Mouse (Mus musculus): Measurements from ENCODE around the gene Pole.
A peak's percentile ranks its signal among the peaks of the same experiment; 100 is the strongest.

Pole gene

GRCm38 (mm10) chr5:110342648-110343284 lies 56.7 kb downstream of the Pole start, which contains the start of gene P2rx2:
TSS of gene P2rx2 (minus strand) at chr5:110343212.
- DNase-seq (ENCODE audit: low read depth in 2 of 2, low spot score in 2 of 2), result no peak

DNA sequence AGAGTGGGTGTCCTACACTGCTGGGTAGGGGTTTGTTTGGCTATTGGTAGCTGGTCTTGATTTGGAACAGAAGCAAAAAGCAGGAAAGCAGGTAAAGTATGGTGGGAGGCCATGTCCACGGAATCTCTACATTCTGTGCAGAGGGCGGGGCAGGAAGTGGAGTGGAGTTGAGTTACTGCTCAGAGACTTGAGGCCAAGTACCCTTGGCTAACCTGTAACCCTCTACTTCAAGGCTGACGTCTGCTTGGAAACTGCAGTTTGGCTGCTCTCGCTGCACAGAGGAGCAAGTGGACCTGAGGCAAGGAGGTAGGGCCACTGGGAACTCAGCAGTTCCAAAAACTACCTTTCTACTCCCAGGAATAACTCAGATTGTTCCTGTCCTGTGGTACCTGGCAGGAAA lies 58.4 kb downstream of the Pole start, which contains the start of gene Lrcol1:
TSS of gene Lrcol1 (plus strand) at position 207 of the 400 bp plus-strand sequence.
- DNase-seq (ENCODE audit: low read depth in 2 of 2, low spot score in 2 of 2), result no peak

DNA sequence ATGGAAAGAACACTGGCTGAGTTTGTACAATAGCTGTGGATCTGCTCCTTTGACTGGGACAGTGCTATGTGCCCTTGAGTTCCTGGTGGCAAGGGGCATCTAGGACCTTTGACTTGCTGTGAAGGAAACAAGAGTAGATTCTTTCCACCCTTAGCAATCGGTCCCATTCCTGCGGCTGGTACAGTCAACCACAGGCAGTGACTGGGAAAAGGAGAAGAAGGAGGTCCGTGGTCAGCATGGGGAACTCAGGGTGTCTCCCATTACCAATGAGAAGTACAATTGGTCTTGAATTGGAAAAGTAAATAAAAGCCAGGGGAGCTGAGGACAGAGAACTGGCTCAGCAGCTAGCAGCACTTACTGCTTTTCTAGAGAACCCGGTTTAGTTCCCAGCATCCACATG lies 59.4 kb downstream of the Pole start:
- no peak for DNase-seq (ENCODE audit: low read depth in 2 of 2, low spot score in 2 of 2)

DNA sequence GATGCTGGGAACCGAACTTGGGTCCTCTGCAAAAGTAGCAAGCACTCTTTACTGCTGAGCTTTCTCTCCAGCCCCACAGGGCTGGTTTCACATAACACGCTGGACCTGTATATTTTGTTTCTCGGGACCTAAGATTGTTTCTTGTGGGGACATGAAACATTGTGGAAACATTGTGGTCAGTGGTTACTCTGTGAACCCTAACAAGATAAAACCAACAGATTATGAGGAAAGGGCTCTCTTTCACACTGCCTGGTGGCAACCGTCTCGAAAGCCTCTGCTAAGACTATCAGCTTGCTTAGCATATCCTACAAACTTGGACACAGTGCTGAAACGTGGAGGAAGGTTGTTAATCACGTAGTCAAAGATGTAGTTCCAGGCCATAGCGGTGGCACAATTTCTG lies 60.9 kb downstream of the Pole start:
- no peak for DNase-seq (ENCODE audit: low read depth in 2 of 2, low spot score in 2 of 2)

- peak in 1 of 2 experiments; percentile 21 for DNase-seq (ENCODE audit: low read depth in 2 of 2, low spot score in 2 of 2)
Observed at GRCm38 (mm10) chr5:110354716-110355115, 68.6 kb downstream of the Pole start.

DNA sequence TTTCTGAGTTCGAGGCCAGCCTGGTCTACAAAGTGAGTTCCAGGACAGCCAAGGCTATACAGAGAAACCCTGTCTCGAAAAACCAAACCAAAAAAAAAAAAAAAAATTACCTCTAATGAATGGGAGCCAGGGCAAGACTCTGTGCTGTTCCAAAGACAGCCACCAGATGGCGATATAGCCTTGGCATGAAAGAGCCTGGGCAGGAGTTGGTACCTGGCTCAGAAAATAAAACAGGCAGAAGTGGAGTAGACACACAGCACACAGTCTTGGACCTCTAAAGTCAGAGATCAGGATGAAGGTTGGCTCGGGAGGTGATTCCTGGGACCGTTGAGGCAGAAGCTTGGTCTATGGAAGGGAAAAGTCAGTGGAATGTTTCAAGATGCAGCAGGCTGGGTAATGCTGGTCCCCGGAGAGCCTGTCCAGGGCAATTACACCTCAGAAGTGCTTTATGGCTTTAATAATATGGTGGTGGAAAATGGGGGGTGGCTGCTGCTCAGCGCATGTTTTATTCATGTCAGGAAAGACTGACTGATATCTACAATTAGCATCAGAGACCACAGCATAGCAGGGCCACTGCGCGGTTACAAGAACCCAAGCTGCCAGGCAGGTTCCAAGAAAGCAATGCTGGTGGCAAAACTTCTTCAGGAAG lies 71.5 kb downstream of the Pole start:
- DNase-seq (ENCODE audit: low read depth in 2 of 2, low spot score in 2 of 2), result peak; percentile 67 to 74

DNA sequence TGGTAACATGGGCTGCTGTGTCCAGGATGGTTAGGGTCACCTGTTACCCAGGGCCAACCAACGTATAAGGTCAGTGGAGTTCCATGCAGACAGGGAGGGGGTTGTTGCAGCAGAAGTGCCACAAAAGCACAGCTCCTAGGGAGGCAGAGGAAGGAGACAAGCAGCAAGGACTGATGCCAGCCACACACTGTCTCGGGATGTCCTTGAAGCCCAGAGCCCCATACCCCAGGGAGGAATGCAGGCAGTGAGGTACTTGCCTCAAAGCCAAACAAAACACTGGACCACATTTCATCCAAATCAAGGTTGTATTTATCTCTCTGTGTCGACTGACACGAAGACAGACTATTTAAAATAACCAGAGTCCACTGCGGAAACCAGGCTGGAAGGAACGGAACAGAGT lies 75.4 kb downstream of the Pole start:
- DNase-seq (ENCODE audit: low read depth in 2 of 2, low spot score in 2 of 2), result no peak

DNA sequence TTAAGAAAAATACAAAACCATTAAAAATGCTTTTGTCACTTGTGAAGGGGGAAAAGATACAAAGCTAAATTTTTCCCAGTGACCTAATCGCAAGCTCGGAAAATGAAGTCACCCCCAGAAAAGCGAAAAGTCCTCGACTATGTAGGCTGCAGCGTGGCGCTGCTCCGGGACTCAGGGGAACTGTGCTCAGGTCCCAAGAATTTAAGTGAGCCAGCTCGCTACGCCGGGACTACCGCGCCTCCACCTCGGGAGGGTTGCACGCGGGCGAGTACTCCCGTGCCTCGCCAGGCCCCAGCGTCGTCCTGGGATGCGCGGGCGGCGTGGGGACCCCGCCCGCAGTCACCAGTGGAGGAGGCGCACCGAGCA lies 76.7 kb downstream of the Pole start:
- no peak for DNase-seq (ENCODE audit: low read depth in 2 of 2, low spot score in 2 of 2)

- DNase-seq (ENCODE audit: low read depth in 2 of 2, low spot score in 2 of 2), result peak; percentile 23 to 25
Observed at GRCm38 (mm10) chr5:110363179-110363821, 77.2 kb downstream of the Pole start.

GRCm38 (mm10) chr5:110363822-110364545 lies 77.9 kb downstream of the Pole start:
- no peak for DNase-seq (ENCODE audit: low read depth in 2 of 2, low spot score in 2 of 2)

GRCm38 (mm10) chr5:110376802-110377433 lies 90.8 kb downstream of the Pole start:
- DNase-seq (ENCODE audit: low read depth in 2 of 2, low spot score in 2 of 2), result peak; percentile 16 to 47

GRCm38 (mm10) chr5:110378181-110378583 lies 92.1 kb downstream of the Pole start:
- DNase-seq (ENCODE audit: low read depth in 2 of 2, low spot score in 2 of 2), result no peak

DNA sequence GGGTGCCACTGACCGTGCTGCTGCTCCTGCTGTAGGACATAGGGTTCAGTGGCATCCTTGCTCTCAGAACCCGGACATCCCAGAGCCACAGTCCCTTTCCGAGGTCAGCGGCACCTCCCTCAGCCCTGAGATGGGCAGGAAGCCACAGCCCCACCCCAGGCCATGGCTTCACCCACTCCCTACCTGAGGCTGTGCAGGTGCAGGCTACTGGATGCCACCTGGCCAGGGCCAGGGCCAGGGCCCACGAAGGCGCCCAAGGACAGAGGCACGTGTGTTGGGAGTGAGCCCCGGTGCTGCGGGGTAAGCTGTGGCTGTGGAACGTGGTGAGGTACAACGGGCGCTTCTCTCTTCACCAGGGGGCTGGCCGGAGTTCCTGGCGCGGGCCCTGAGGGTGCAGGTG lies 93.0 kb downstream of the Pole start:
- no peak for DNase-seq (ENCODE audit: low read depth in 2 of 2, low spot score in 2 of 2)

DNA sequence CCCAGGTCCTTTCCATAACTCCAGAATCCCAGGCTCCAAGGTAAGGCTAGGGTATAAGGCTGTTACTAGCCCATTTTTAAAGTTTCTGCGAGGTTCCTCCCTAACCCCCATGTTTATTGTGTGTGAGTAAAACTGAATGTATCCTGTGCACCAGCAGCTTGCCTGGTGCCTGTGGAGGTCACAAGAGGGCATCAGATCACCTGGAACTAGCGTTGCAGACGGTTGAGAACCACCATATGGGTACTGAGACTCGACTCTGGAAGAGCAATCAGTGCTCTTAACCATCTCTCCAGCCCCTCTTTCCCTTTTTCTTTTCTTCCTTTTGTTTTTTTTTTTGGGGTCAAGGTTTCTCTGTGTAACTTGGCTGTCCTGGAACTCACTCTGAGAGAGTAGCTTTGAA lies 93.7 kb downstream of the Pole start:
- no peak for DNase-seq (ENCODE audit: low read depth in 2 of 2, low spot score in 2 of 2)

DNA sequence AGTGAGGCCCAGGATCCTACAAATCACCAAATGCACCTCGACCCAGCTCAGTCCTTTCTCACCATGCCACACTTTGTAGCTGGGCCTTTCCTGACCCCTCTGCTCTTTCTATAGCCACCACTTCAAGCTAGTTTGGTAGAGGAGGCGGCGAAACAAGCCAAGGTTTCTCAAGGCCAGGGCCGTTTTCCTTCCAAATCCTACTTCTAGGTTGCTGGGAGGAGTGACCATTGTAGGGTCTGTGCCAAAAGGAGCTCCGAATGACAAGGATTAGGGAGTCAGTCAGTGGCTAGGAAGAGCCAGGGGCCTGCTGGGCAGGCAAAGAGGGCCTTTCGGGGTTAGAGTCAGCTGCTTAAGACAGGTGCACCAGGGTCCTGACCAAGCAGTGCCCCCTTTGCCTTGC lies 98.4 kb downstream of the Pole start:
- no peak for DNase-seq (ENCODE audit: low read depth in 2 of 2, low spot score in 2 of 2)

DNA sequence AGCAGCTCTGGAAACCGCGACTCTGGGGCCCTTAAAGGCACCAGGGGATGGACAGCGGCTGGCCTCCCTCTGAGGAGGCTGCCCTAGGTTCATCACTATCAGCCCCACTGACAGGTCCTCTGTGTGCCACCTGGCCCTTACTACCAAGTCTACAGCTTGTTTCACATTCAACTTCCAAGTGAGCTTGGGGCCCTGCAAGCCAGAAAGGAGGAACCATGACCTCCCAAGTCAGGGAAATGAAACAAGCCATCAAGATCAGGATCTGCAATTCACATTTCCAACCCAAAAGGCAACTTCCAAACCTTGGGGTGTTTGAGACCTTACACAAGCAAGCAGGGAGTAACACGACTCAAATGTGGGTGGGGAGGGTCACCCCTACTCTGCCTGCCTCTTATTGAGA lies 99.2 kb downstream of the Pole start:
- DNase-seq (ENCODE audit: low read depth in 2 of 2, low spot score in 2 of 2), result no peak

- no peak for DNase-seq (ENCODE audit: low read depth in 2 of 2, low spot score in 2 of 2)
Observed at GRCm38 (mm10) chr5:110386371-110387330, 100.5 kb downstream of the Pole start.
